Mouse (Mus musculus): ENCODE results near the gene 2610528A11Rik. TPM values are rescaled to one million over a fixed set of nuclear protein-coding genes. Genes with fewer than 3 reads are reported as not detected.

Gene 2610528A11Rik
- polyA plus RNA-seq, 1 experiment from 2014 or later = 45.5 TPM

- Histone ChIP-seq H3K27ac (ENCODE audit: low read depth, low read length) (no peak overlapping the region), H3K4me2 (replicated peaks; ENCODE audit: low read depth) (no peak overlapping the region), H3K9ac (ENCODE audit: low read depth, low read length) (no peak overlapping the region), H3K9me3 (ENCODE audit: control insufficient read depth) (no peaks in the 10 kb centered on the region), H3K36me3 (ENCODE audit: control insufficient read depth, insufficient read depth) (no peaks in the 10 kb centered on the region), H3K27me3 (replicated peaks; ENCODE audit: control insufficient read depth, insufficient read depth, low read length) (peaks cover 16% of the 10 kb centered on the region), H3K4me3 (ENCODE audit: low read depth, low read length) (no peak overlapping the region), H3K4me1 (replicated peaks; ENCODE audit: control insufficient read depth, insufficient read depth, low read length) (no peaks in the 10 kb centered on the region)
- WGBS = 72% methylated on average over 5 of the region's 5 CpGs
- no peak for TF ChIP-seq CTCF (IDR thresholded peaks at IDR 0.05; ENCODE audit: low read depth)
- ATAC-seq = no peak
These were observed 12.3 kb downstream of the 2610528A11Rik start for GRCm38 (mm10) chr14:37101531-37101930.

GRCm38 (mm10) chr14:37097956-37098530, 15.8 kb downstream of the 2610528A11Rik start, which contains the start of gene Cdhr1:
Gene Cdhr1 (minus strand): TSS chr14:37098347.
- ATAC-seq = 0 out of 2 replicates have a peak, but pooled peaks have one; percentile 36
- 2% methylated on average over 30 of the region's 30 CpGs for WGBS
- no peak within 1 kb of the TSS for H3K27ac ChIP-seq (ENCODE audit: low read depth, low read length)
- TF ChIP-seq CTCF (IDR thresholded peaks at IDR 0.05; ENCODE audit: low read depth) = no peak
- peak within 1 kb of the TSS; percentile 51 for H3K4me2 ChIP-seq (replicated peaks; ENCODE audit: low read depth)
- no peaks in the 10 kb centered on the region for H3K4me1 ChIP-seq (replicated peaks; ENCODE audit: control insufficient read depth, insufficient read depth, low read length)
- H3K9me3 ChIP-seq (ENCODE audit: control insufficient read depth) = no peaks in the 10 kb centered on the region
- peak within 1 kb of the TSS; percentile 3; the same call in 1 of the 2 replicates for H3K9ac ChIP-seq (ENCODE audit: low read depth, low read length)
- H3K27me3 ChIP-seq (replicated peaks; ENCODE audit: control insufficient read depth, insufficient read depth, low read length) = peaks cover 16% of the 10 kb centered on the region
- peak within 1 kb of the TSS; percentile 17 for H3K4me3 ChIP-seq (ENCODE audit: low read depth, low read length)
- no peaks in the 10 kb centered on the region for H3K36me3 ChIP-seq (ENCODE audit: control insufficient read depth, insufficient read depth)

DNA sequence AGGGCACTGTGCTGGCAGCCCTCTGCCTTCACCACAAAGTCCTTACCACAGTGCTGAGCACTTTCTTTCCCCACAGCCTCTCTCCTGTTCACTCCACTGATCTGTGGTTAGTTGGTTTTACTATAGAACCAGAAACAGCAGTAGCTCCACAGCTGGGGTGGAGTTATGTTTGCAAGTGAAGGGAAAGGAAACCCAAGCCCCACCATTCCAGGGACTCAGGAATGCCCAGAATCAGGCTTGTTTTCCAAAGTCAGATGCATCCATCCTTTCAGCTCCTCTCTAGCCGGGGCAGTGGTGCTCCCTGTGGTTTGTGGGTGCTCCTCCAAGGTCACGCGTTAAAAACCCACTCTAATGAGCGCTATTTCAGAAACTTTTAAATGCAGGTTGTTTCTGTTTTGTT, 18.3 kb downstream of the 2610528A11Rik start:
- H3K36me3 ChIP-seq (ENCODE audit: control insufficient read depth, insufficient read depth) = no peaks in the 10 kb centered on the region
- WGBS = 74% methylated on average over 4 of the region's 4 CpGs
- no peak overlapping the region for H3K4me2 ChIP-seq (replicated peaks; ENCODE audit: low read depth)
- no peaks in the 10 kb centered on the region for H3K4me1 ChIP-seq (replicated peaks; ENCODE audit: control insufficient read depth, insufficient read depth, low read length)
- H3K27ac ChIP-seq (ENCODE audit: low read depth, low read length) = no peak overlapping the region
- no peak overlapping the region for H3K9ac ChIP-seq (ENCODE audit: low read depth, low read length)
- H3K9me3 ChIP-seq (ENCODE audit: control insufficient read depth) = no peaks in the 10 kb centered on the region
- no peak for TF ChIP-seq CTCF (IDR thresholded peaks at IDR 0.05; ENCODE audit: low read depth)
- H3K27me3 ChIP-seq (replicated peaks; ENCODE audit: control insufficient read depth, insufficient read depth, low read length) = peaks cover 16% of the 10 kb centered on the region
- H3K4me3 ChIP-seq (ENCODE audit: low read depth, low read length) = no peak overlapping the region
- ATAC-seq = no peak

GRCm38 (mm10) chr14:37094436-37094835, 19.4 kb downstream of the 2610528A11Rik start:
- Histone ChIP-seq H3K9me3 (ENCODE audit: control insufficient read depth) (no peaks in the 10 kb centered on the region), H3K4me3 (ENCODE audit: low read depth, low read length) (no peak overlapping the region), H3K4me2 (replicated peaks; ENCODE audit: low read depth) (no peak overlapping the region), H3K27ac (ENCODE audit: low read depth, low read length) (no peak overlapping the region), H3K36me3 (ENCODE audit: control insufficient read depth, insufficient read depth) (no peaks in the 10 kb centered on the region), H3K27me3 (replicated peaks; ENCODE audit: control insufficient read depth, insufficient read depth, low read length) (peaks cover 16% of the 10 kb centered on the region), H3K9ac (ENCODE audit: low read depth, low read length) (no peak overlapping the region), H3K4me1 (replicated peaks; ENCODE audit: control insufficient read depth, insufficient read depth, low read length) (no peaks in the 10 kb centered on the region)
- TF ChIP-seq CTCF (IDR thresholded peaks at IDR 0.05; ENCODE audit: low read depth) = no peak
- ATAC-seq = no peak
- 78% methylated on average over 6 of the region's 6 CpGs for WGBS

- no peak overlapping the region for H3K4me3 ChIP-seq (ENCODE audit: low read depth, low read length)
- H3K27ac ChIP-seq (ENCODE audit: low read depth, low read length) = no peak overlapping the region
- no peak overlapping the region for H3K9ac ChIP-seq (ENCODE audit: low read depth, low read length)
- no peak overlapping the region for H3K4me2 ChIP-seq (replicated peaks; ENCODE audit: low read depth)
- no peaks in the 10 kb centered on the region for H3K4me1 ChIP-seq (replicated peaks; ENCODE audit: control insufficient read depth, insufficient read depth, low read length)
- H3K36me3 ChIP-seq (ENCODE audit: control insufficient read depth, insufficient read depth) = no peaks in the 10 kb centered on the region
- no peak for ATAC-seq
- H3K27me3 ChIP-seq (replicated peaks; ENCODE audit: control insufficient read depth, insufficient read depth, low read length) = no peaks in the 10 kb centered on the region
- no peaks in the 10 kb centered on the region for H3K9me3 ChIP-seq (ENCODE audit: control insufficient read depth)
- no peak for TF ChIP-seq CTCF (IDR thresholded peaks at IDR 0.05; ENCODE audit: low read depth)
- 28% methylated on average over 4 of the region's 4 CpGs for WGBS
These were observed 30.1 kb downstream of the 2610528A11Rik start for GRCm38 (mm10) chr14:37083755-37084154.

DNA sequence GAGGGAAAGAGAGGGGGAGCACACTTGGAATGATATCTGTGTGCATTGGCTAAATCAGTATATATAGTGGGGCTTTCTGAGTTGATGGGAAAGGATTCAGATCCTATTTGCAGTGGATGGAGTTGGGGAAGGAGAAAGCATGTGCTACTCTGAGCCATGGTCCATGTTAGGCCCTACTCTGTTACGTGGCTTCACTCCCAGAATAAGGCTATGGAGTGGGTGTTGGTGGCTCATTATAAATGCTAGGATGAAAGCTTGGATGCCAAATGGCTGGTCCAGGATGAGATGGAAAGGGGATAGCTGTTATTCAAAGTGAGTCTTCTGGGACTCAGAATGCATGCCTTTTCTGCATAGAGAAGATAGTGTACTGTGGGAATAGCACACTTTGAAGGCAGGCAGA, 33.1 kb downstream of the 2610528A11Rik start:
- Histone ChIP-seq H3K4me1 (replicated peaks; ENCODE audit: control insufficient read depth, insufficient read depth, low read length) (no peaks in the 10 kb centered on the region), H3K9ac (ENCODE audit: low read depth, low read length) (no peak overlapping the region), H3K4me3 (ENCODE audit: low read depth, low read length) (no peak overlapping the region), H3K27me3 (replicated peaks; ENCODE audit: control insufficient read depth, insufficient read depth, low read length) (no peaks in the 10 kb centered on the region), H3K9me3 (ENCODE audit: control insufficient read depth) (no peaks in the 10 kb centered on the region), H3K27ac (ENCODE audit: low read depth, low read length) (no peak overlapping the region), H3K4me2 (replicated peaks; ENCODE audit: low read depth) (no peak overlapping the region), H3K36me3 (ENCODE audit: control insufficient read depth, insufficient read depth) (no peaks in the 10 kb centered on the region)
- TF ChIP-seq CTCF (IDR thresholded peaks at IDR 0.05; ENCODE audit: low read depth) = no peak
- ATAC-seq = no peak
- WGBS = 83% methylated on average over 1 of the region's 1 CpGs
